Mouse (Mus musculus): ENCODE measurements around the gene Golga5.
"Not testable (repeated sequence)": the region's sequence is repeated elsewhere in the genome, so short reads cannot be mapped to it uniquely, and the experiment has no call there.

Gene Golga5

DNA sequence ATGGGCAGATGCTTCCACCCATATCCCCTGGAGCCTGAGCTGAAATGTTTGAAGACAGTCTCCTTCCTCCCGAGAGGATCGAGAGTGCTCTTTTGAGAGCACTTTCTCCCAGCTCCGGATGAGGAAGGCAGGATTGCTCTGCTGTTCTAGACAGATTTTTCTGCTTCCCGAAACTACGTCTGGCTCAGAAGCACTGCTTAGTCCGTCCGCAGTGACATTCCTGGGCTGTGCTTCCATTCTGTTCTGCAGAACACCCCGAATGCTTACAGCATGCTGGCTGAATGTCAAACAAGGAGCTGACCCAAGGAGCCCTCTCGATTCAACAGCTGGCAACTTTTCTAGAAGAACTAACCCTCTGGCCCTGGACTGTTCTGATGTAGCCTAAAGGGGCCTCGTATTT lies 18.5 kb upstream of the Golga5 start:
- DNase-seq = no peak

DNA sequence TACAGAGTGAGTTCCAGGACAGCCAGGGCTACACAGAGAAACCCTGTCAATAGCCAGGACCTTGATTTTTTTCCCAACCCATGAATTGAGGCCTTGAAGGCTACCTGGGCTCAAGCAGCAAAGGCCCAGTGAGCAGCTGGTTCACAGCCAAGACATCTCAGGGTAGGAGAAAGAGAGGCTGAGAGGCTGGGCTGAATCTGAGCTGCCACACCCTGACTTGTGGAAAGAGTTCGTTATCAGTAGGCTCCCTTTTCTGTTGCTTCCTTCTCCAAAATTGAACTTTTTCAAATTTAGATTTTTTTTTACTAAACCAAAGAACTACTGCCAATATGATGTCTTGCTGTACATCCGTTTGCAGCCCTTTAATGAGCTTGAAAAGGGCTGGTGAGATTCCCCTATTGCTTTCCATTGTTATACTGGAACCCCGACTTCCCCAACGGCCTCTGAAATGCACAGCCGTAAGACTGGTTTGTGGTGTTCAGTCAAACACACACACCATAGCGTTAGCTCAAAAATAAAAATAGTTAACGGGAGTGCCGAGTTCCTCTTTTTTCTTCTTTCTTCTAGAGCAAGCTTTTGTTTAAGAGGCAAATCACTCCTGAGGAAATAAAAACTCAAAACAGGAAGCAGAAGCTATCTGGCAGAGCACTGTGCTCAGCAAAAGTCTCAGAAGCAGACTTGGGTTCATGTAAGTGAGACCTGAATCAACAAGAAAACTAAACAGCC lies 17.6 kb upstream of the Golga5 start:
- no peak for DNase-seq

- no peak for DNase-seq
Observed at GRCm38 (mm10) chr12:102453581-102453980, 15.4 kb upstream of the Golga5 start.

DNA sequence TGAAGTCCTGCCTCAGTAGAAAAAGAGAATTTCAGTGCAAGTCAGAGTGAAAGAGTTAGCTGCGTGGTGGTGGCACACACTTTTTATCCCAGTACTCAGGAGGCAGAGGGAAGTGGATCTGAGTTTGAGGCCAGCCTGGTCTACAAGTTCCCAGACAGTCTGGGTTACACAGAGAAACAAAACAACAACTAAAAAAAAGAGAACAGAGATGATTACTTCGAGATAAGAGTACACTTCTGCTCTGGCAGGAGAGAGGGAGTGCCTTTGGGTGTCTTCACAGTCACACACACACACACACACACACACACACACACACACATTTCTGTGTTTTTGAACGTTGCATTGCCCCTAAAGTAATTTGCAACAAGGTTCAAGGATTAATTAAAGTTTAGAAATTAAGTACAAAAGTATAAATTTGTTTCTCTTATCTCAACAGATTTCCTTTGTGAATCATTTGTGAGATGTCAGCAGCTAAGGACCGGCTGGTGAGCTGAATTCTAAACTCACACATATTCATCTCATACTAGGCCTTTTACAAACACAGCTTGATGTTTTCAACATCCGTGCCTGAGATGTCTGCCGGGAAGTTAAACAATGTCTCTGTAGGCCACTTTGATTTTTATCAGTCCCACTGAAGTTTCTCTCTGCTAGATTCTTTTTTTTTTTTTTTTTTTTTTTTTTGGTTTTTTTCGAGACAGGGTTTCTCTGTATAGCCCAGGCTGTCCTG lies 12.3 kb upstream of the Golga5 start:
- no peak for DNase-seq

DNA sequence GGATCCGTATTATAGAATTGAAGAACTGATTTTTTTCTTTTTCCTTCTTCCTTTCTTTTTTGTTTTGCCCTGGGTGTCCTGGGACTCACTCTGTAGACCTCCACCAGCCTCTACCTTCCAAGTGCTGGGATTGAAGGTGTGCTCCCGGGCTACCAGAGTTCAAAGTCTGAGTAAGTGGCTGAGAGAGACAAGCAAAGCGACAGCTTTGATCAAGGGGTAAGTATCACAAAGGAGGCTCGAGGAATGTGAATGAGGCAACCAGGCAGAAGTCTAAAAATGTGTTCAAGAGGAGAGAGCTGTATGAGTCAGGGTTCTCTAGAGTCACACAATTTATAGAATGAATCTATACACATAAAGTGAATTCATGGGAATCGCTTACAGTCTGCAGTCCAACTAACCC lies 8.9 kb upstream of the Golga5 start:
- no peak for DNase-seq

- no peak for DNase-seq
Observed at GRCm38 (mm10) chr12:102461177-102461576, 7.8 kb upstream of the Golga5 start.

- DNase-seq = no peak
Observed at GRCm38 (mm10) chr12:102464650-102465049, 4.3 kb upstream of the Golga5 start.

- DNase-seq = peak; percentile 21 to 25
Observed at GRCm38 (mm10) chr12:102468136-102468535, 799 bp upstream of the Golga5 start.

DNA sequence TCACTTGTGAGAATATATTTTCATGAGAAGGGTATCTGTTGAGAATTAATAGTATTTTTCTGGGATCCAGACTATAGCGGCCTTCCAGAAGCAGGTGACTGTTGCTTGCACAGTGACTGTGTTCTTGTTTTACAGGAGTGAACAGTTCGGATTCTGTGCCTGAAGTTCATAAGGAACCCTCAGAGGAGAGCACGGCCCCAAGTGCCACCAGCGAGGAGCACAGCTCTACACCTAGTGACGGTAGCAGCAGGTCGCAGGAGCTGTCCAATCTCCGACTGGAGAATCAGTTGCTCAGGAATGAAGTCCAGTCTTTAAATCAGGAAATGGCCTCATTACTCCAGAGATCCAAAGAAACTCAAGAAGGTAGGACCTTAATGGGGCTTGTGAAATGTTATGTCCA lies 5.5 kb downstream of the Golga5 start:
- DNase-seq = no peak

DNA sequence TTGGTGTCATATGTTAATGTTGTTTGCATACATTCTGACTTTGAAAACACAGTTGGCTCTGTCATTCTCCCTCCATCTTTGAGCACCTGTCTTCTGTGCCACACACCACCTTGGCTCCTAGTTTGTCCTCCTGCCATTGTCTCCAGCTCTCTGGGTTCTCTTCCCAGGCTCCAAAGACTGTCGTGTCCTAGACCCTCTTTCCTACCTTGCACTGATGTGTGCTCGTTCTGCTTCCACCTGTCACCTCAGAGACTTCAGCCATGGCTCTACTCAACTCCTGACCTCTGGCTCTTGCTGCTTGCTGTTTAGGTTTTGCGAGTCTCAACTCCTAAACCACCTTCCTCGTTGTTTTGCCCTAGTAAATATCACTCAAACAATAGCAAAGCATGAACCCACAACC lies 11.5 kb downstream of the Golga5 start:
- no peak for DNase-seq

DNA sequence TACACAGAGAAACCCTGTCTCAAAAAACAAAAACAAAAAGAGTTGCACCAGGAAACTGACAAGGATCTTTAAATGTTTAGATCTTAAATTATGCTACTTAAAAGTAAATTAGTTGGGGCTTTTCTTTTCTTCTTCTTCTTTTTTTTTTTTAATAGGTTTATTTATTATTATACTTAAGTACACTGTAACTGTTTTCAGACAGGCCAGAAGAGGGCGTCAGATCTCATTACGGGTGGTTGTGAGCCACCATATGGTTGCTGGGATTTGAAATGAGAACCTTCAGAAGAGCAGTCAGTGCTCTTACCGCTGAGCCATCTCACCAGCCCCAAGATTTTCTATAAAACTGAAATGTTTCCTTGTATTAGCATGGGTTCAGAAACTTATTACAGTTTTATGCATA lies 16.0 kb downstream of the Golga5 start:
- DNase-seq = no peak

DNA sequence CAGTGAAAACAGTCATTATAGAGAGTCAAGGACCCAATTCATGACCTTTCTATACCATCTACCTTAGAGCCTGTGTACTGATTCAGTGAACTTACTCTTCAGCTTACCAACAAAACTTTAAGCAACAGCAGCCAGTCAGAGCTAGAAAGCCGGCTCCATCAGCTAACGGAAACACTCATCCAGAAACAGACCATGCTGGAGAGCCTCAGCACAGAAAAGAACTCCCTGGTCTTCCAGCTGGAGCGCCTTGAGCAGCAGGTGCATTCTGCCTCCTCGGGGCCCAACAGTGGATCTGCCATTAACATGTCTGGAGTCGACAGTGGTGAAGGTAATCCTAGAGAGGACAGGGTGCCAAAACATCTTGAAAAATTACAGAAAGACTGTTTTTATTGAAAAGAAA lies 23.0 kb downstream of the Golga5 start:
- DNase-seq = no peak

DNA sequence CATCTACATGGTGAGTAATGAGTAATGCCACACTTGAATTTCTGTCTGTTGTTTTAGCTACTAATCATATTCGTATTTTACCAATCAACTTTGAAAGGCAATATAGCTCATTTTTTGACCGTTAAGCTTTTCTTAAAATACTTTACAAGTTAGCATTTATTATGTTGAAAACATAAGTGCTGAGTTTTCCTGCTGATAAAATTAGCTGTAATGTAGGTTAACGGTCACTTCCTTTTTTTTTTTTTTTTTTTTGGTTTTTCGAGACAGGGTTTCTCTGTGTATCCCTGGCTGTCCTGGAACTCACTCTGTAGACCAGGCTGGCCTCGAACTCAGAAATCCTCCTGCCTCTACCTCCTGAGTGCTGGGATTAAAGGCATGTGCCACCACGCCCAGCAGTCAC lies 26.8 kb downstream of the Golga5 start:
- not testable (repeated sequence) for DNase-seq

- no peak for DNase-seq
Observed at GRCm38 (mm10) chr12:102497905-102498304, 29.0 kb downstream of the Golga5 start.

DNA sequence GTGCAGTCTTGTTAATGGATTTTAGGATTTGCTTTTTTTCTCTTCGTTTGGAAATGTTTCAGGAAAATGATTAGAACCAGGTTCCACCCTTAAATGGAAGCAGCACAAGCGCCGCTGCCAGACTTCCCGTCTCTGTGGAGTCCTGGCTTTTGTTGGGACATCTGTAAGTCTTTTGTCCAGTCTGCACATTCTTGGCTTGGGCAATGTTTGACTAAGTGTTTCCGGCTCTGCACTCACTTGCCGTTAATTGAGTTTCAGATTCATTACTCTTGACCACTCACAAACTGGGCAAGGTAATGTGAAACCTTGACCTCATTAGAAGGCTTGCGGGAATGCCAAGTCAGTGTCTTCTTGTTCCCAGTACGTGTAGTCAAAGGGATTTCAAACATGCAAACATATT lies 29.8 kb downstream of the Golga5 start:
- DNase-seq = no peak

GRCm38 (mm10) chr12:102499210-102499609 lies 30.3 kb downstream of the Golga5 start:
- no peak for DNase-seq

- peak; percentile 19 to 28 for DNase-seq
Observed at GRCm38 (mm10) chr12:102499723-102500122, 30.8 kb downstream of the Golga5 start.

GRCm38 (mm10) chr12:102501038-102501437 lies 32.1 kb downstream of the Golga5 start:
- no peak for DNase-seq

DNA sequence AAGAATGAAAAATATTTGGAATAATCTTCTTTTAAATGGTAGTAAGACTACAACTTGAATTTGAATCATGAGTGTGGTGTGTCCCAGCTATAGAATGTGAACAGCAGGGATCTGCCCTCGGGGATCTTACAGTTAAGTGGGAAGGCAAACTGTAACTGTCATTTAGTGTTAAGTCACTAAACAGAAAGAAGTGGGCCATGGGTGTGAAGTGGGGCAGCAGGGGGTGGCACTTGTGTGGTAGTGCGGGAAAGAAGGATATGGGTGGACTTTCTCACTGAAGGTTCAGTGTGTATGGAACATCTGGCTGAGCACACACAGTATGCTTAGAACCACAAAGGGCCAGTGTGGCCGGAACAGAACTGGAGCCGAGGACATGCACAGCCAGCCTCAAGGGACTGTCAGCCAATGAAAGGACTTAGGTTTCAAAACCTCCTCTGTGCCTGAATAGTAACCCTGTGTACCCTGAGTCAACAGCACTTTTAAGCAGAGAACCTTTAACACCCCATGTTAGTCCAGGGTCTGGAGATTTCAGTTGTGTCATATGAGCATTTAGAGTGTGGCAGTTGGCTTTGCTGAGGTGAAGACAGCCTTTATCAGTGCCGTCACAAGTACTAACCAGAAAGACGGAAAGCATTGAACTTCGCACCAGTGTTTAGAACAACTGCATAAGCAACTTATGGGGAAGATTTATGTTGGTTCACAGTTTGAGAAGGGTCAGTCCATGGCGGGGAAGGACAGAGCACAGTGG lies 33.1 kb downstream of the Golga5 start:
- no peak for DNase-seq

DNA sequence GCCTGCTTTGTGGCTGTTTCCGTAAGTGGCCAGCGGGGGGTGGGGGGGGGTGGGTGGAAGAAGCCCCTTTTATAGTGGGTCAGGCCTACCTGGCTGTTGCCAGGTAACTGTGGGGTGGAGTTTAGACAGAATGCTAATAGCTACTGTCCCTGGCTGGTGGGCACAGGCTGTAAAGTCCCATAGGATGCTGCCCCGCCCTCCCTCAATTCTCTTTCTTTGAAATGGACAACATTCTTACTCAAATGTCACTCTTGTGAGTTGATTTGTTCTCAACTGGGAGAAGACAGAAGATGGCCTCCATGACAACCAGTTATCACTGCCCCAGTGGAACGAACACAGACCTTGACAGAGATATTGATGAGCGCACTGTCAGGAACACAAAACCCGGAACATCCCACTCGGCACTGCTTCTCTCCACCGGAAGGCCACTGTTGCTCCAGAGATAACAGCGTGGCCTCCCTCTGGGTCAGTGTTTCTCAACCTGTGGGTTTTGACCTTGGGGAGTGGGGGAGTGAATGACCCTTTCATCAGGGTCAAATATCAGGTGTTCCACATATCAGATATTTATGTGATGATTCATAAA lies 36.3 kb downstream of the Golga5 start:
- no peak for DNase-seq

GRCm38 (mm10) chr12:102505949-102506348 lies 37.0 kb downstream of the Golga5 start:
- DNase-seq = no peak

DNA sequence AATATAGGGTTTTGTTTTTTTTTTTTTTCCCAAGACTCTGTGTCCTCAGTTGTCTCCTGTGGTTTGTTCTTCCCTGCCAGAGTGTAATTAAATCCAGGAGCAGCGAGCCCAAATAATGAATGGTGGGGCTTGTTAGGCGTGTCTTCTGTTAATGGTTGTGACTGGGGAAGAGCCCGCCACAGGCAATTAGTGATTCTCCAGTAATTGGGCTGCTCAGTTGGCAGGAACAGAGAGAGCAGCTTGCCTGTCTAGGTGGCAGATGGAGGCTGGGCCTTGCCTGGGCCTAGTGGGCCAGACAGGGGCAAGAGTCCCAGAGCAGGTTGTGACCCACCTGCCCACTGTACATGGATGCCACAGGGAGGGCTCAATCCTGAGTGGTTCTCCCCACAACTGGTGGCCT lies 42.4 kb downstream of the Golga5 start:
- DNase-seq = peak; percentile 73 to 80

GRCm38 (mm10) chr12:102514151-102514550 lies 45.2 kb downstream of the Golga5 start:
- DNase-seq = no peak

All from cerebellum, postnatal 36 days (tissue).